Mouse (Mus musculus): ENCODE measurements around the gene Krt18. TPM values are rescaled to one million over a fixed set of nuclear protein-coding genes. Genes with fewer than 3 reads are reported as not detected.

Gene Krt18
- polyA plus RNA-seq, 1 experiment from 2014 or later: 210 TPM

DNA sequence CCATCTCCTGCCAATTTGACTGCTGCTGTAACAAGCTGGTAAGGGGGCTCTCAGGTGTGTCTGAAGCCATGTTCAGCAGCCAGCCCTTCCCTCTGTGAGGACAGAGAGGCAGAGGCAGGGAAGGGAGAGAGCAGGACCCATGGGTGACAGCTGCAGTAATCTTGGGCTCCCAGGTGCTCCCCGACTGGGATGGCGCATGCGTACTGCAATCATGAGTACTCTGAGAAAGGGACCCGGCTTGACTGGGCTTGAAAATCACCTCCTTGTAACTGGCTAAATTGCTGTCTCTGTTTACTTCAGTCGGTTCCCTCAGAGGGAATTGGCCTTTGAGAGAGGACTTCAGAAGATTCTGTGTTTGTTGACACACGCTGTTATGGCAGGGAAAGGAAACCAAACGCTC, 14.0 kb downstream of the Krt18 start:
- Histone ChIP-seq H3K27ac (ENCODE audit: low read depth) (no peak overlapping the region), H3K9ac (ENCODE audit: low read length) (no peak overlapping the region), H3K4me1 (replicated peaks; ENCODE audit: control insufficient read depth, insufficient read depth, low read length) (no peaks in the 10 kb centered on the region), H3K36me3 (ENCODE audit: control insufficient read depth, insufficient read depth, low read length) (no peaks in the 10 kb centered on the region), H3K27me3 (replicated peaks; ENCODE audit: control insufficient read depth, insufficient read depth, low read length) (no peaks in the 10 kb centered on the region), H3K9me3 (ENCODE audit: control insufficient read depth, low read length) (no peaks in the 10 kb centered on the region), H3K4me2 (ENCODE audit: low read length) (peak overlapping the region; percentile 35), H3K4me3 (ENCODE audit: low read depth, low read length) (0 out of 2 replicates have a peak overlapping the region, but pooled peaks have one; percentile 8)
- WGBS: 15% methylated on average over 7 of the region's 7 CpGs
- DNase-seq (ENCODE audit: low spot score) (no peak), ATAC-seq (replicated peaks; ENCODE audit: low FRiP score, low TSS enrichment, low read depth) (no peak)

DNA sequence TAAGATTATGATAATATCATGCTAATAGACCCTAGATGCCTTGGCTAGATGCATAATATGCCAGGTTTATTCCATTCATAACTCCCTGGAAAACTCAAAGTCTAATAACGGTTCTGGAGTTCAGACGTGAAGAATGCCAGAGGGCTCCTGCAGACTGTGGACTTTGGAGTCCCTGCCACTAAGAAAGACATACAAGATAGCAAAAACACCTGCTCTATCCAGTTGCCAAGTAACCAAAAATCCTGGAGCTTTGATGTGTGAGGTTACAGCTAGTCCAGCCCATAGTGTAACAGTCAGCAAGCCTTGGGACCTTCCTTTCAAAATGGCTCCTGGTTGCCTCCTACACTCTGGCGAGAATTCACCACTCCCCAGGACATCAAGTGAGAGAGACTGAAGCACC, 16.8 kb downstream of the Krt18 start:
- no peak overlapping the region for H3K4me3 ChIP-seq (ENCODE audit: low read depth, low read length)
- no peaks in the 10 kb centered on the region for H3K27me3 ChIP-seq (replicated peaks; ENCODE audit: control insufficient read depth, insufficient read depth, low read length)
- H3K27ac ChIP-seq (ENCODE audit: low read depth): no peak overlapping the region
- no peaks in the 10 kb centered on the region for H3K9me3 ChIP-seq (ENCODE audit: control insufficient read depth, low read length)
- no peak overlapping the region for H3K4me2 ChIP-seq (ENCODE audit: low read length)
- 67% methylated on average over 3 of the region's 3 CpGs for WGBS
- H3K9ac ChIP-seq (ENCODE audit: low read length): no peak overlapping the region
- no peak for DNase-seq (ENCODE audit: low spot score)
- no peaks in the 10 kb centered on the region for H3K36me3 ChIP-seq (ENCODE audit: control insufficient read depth, insufficient read depth, low read length)
- no peaks in the 10 kb centered on the region for H3K4me1 ChIP-seq (replicated peaks; ENCODE audit: control insufficient read depth, insufficient read depth, low read length)
- no peak for ATAC-seq (replicated peaks; ENCODE audit: low FRiP score, low TSS enrichment, low read depth)

DNA sequence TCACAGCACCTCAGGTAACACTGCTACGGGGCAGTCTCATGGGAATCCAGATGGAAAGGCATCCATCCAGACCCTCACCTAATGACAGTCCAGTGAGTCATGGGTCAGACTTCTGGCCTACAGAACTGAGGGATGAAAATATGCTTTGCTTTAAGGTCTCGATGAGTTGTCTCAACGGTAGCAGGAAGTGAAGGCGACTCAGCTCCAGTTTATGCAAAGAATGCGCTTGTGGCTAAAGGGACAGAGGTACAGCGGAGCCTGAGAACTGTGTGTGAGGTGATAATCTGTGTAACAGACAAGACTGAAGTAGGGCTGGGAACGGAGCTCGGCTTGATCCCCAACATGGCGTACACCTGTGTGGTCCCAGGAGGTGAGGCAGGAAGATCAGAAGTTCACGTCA, 17.7 kb downstream of the Krt18 start:
- Histone ChIP-seq H3K27ac (ENCODE audit: low read depth) (no peak overlapping the region), H3K4me2 (ENCODE audit: low read length) (no peak overlapping the region), H3K36me3 (ENCODE audit: control insufficient read depth, insufficient read depth, low read length) (no peaks in the 10 kb centered on the region), H3K9ac (ENCODE audit: low read length) (no peak overlapping the region), H3K9me3 (ENCODE audit: control insufficient read depth, low read length) (no peaks in the 10 kb centered on the region), H3K4me1 (replicated peaks; ENCODE audit: control insufficient read depth, insufficient read depth, low read length) (no peaks in the 10 kb centered on the region), H3K27me3 (replicated peaks; ENCODE audit: control insufficient read depth, insufficient read depth, low read length) (no peaks in the 10 kb centered on the region), H3K4me3 (ENCODE audit: low read depth, low read length) (no peak overlapping the region)
- ATAC-seq (replicated peaks; ENCODE audit: low FRiP score, low TSS enrichment, low read depth) (no peak), DNase-seq (ENCODE audit: low spot score) (no peak)
- WGBS: 83% methylated on average over 10 of the region's 10 CpGs

DNA sequence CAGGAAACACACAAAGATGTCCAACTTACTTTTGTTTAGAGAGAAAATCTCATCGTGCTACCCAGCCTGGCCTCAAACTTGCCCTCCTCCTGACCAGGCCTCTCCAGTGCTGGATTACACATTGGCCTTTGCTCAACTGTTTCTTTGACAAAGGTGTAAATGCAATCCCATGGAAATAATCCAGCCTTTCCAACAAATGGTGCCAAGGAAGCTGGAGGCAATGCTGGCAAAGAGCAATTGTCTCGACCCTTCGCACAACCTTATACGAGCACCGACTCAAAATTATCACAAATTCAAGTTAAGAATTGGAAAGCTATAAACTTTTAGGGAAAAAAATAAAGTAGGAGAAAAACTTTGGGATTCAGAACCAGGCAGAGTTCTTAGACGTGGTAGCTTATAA, 20.0 kb downstream of the Krt18 start:
- Histone ChIP-seq H3K36me3 (ENCODE audit: control insufficient read depth, insufficient read depth, low read length) (no peaks in the 10 kb centered on the region), H3K4me1 (replicated peaks; ENCODE audit: control insufficient read depth, insufficient read depth, low read length) (peaks cover 8% of the 10 kb centered on the region; the same call in 1 of the 2 replicates), H3K27ac (ENCODE audit: low read depth) (no peak overlapping the region), H3K27me3 (replicated peaks; ENCODE audit: control insufficient read depth, insufficient read depth, low read length) (no peaks in the 10 kb centered on the region), H3K4me2 (ENCODE audit: low read length) (no peak overlapping the region), H3K4me3 (ENCODE audit: low read depth, low read length) (no peak overlapping the region), H3K9ac (ENCODE audit: low read length) (no peak overlapping the region), H3K9me3 (ENCODE audit: control insufficient read depth, low read length) (no peaks in the 10 kb centered on the region)
- WGBS: 91% methylated on average over 6 of the region's 6 CpGs
- no peak for ATAC-seq (replicated peaks; ENCODE audit: low FRiP score, low TSS enrichment, low read depth)
- no peak for DNase-seq (ENCODE audit: low spot score)

DNA sequence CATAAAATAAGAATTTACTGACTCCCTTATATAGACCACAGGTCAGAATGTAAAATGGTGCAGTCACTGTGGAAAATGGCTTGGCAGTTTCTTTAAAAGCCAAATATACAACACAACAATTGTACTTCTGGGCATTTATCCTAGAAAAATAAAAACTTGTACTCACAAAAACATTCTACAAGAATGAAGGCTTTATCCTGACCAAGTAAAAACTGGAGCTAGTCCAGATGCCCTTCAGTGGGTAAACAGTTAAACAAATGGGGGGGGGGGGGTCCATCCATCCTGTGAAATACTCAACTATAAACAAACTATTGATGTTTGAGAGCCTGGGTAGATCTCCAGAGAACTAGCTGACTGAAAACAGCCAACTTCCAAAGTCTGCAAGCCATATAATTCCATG, 21.9 kb downstream of the Krt18 start:
- Histone ChIP-seq H3K36me3 (ENCODE audit: control insufficient read depth, insufficient read depth, low read length) (no peaks in the 10 kb centered on the region), H3K4me3 (ENCODE audit: low read depth, low read length) (no peak overlapping the region), H3K27me3 (replicated peaks; ENCODE audit: control insufficient read depth, insufficient read depth, low read length) (no peaks in the 10 kb centered on the region), H3K4me2 (ENCODE audit: low read length) (no peak overlapping the region), H3K9ac (ENCODE audit: low read length) (no peak overlapping the region), H3K27ac (ENCODE audit: low read depth) (no peak overlapping the region), H3K9me3 (ENCODE audit: control insufficient read depth, low read length) (no peaks in the 10 kb centered on the region), H3K4me1 (replicated peaks; ENCODE audit: control insufficient read depth, insufficient read depth, low read length) (peaks cover 8% of the 10 kb centered on the region; the same call in 1 of the 2 replicates)
- no peak for ATAC-seq (replicated peaks; ENCODE audit: low FRiP score, low TSS enrichment, low read depth)
- DNase-seq (ENCODE audit: low spot score): no peak

DNA sequence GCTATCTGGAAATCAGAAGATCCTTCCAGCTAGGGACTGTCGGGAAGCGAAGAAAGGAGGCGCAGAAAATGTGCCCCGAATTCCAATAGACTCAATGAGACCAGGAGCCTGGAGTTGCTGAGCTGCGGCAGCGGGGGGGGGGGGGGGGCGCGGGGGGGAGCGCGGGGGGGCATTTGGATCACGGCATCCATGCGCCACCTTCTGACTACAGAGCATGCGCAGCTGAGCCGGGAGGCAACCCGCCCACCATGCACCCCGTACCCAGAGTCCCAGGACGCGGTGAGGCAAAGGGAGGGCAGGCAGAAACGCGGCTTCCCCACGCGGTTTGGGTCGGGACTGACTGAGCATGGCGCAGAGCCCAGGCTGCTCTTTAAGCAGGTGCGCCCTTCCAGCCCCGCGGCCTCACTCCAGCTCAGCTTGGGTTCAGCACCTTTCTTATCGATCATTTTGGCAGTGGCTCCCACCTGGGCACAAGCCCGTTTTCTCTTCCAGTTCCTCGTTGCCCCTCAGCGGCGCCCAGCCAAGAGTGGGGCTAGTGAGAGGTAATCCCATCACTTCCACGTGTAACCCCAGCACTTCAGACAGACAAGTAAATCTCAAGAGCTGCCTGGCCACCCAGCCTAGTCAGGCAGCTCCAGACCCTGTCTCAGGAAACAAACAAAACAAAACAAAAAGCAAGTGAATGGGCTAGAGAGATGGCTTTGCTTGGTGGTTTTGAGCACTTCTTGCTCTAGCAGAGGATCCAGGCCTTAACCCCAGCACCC, 24.1 kb downstream of the Krt18 start:
- Histone ChIP-seq H3K27me3 (replicated peaks; ENCODE audit: control insufficient read depth, insufficient read depth, low read length) (no peaks in the 10 kb centered on the region), H3K9ac (ENCODE audit: low read length) (peak overlapping the region; percentile 46), H3K4me1 (replicated peaks; ENCODE audit: control insufficient read depth, insufficient read depth, low read length) (peaks cover 8% of the 10 kb centered on the region; the same call in 1 of the 2 replicates), H3K4me3 (ENCODE audit: low read depth, low read length) (peak overlapping the region; percentile 42), H3K36me3 (ENCODE audit: control insufficient read depth, insufficient read depth, low read length) (no peaks in the 10 kb centered on the region), H3K4me2 (ENCODE audit: low read length) (peak overlapping the region; percentile 75), H3K27ac (ENCODE audit: low read depth) (peak overlapping the region; percentile 54; the same call in 1 of the 2 replicates), H3K9me3 (ENCODE audit: control insufficient read depth, low read length) (no peaks in the 10 kb centered on the region)
- ATAC-seq (replicated peaks; ENCODE audit: low FRiP score, low TSS enrichment, low read depth) (peak; percentile 80; the same call in 1 of the 2 replicates), DNase-seq (ENCODE audit: low spot score) (peak; percentile 78)
- WGBS: 1% methylated on average over 29 of the region's 33 CpGs

DNA sequence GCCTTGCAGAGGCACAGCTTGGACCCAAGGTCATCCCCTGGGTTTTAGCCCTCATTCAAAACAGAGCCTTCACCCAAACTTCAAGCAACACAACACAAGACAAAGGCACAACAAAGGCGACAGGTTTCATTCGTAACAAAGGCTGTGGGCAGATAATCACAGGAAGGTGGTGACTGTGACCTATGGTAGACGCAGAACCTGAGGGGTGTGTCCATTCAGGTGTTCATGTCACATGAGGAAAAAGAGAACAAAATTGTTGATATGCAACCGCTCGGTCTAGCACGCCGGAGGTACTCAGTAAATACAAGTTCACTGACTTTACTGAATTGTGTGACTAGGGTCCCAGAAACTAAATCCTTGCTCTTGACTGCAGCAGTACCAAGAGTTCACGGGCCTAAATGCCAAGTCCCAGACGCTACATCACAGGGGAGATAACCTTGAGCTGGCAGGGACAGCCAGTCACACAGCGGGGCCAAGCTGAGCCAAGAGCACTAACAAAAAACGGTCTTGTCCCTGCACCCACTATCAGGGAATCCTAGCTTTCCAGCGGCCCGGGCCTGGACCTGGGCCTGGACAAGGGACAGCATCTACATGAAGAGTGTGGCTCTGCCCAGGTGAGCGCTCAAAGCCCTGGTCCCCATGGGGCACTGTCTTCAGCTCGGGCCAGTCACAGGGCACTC, 28.7 kb downstream of the Krt18 start:
- DNase-seq (ENCODE audit: low spot score): no peak
- no peak overlapping the region for H3K4me2 ChIP-seq (ENCODE audit: low read length)
- ATAC-seq (replicated peaks; ENCODE audit: low FRiP score, low TSS enrichment, low read depth): no peak
- H3K4me3 ChIP-seq (ENCODE audit: low read depth, low read length): no peak overlapping the region
- H3K27me3 ChIP-seq (replicated peaks; ENCODE audit: control insufficient read depth, insufficient read depth, low read length): no peaks in the 10 kb centered on the region
- no peak overlapping the region for H3K9ac ChIP-seq (ENCODE audit: low read length)
- no peaks in the 10 kb centered on the region for H3K36me3 ChIP-seq (ENCODE audit: control insufficient read depth, insufficient read depth, low read length)
- WGBS: 89% methylated on average over 15 of the region's 15 CpGs
- H3K9me3 ChIP-seq (ENCODE audit: control insufficient read depth, low read length): no peaks in the 10 kb centered on the region
- H3K4me1 ChIP-seq (replicated peaks; ENCODE audit: control insufficient read depth, insufficient read depth, low read length): peaks cover 5% of the 10 kb centered on the region; the same call in 1 of the 2 replicates
- no peak overlapping the region for H3K27ac ChIP-seq (ENCODE audit: low read depth)

DNA sequence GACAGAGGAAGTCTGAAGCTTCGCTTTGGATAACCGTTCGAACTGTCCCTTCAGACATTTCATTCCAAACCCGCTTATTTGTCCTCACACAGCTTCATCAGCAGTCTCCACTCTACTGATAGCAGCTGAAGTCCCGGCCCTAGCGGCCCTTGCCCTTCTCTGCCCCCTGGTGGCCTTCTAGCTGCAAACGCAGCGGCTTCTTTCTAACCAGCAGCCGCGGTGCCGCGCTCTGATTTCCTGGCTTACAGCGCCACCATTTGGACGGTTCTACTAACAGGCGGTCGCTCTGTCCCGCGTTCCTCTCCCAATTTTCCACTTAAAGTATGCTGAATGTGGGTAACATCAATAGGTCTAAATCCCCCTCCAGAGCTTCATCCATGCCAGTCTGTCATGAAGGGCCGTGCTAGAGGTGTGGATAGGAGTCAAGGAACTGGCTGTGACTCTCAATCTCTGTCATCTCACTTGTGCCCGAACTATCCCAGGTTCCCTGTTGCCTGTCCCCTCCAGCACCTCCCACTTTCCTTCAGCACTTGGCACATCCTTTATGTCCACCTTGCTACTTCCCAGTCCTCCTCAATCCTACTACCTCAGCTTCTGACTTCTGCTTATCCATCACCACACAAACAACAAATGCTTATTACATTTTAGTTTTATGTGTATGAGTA, 37.8 kb downstream of the Krt18 start:
- no peak overlapping the region for H3K27ac ChIP-seq (ENCODE audit: low read depth)
- 6% methylated on average over 20 of the region's 20 CpGs for WGBS

More for the DNA sequence above, 37.8 kb downstream of the Krt18 start:
- Histone ChIP-seq H3K4me2 (ENCODE audit: low read length) (no peak overlapping the region), H3K36me3 (ENCODE audit: control insufficient read depth, insufficient read depth, low read length) (no peaks in the 10 kb centered on the region), H3K27me3 (replicated peaks; ENCODE audit: control insufficient read depth, insufficient read depth, low read length) (no peaks in the 10 kb centered on the region), H3K9me3 (ENCODE audit: control insufficient read depth, low read length) (no peaks in the 10 kb centered on the region), H3K4me3 (ENCODE audit: low read depth, low read length) (no peak overlapping the region), H3K4me1 (replicated peaks; ENCODE audit: control insufficient read depth, insufficient read depth, low read length) (peaks cover 12% of the 10 kb centered on the region), H3K9ac (ENCODE audit: low read length) (no peak overlapping the region)
- peak; percentile 96 for DNase-seq (ENCODE audit: low spot score)
- ATAC-seq (replicated peaks; ENCODE audit: low FRiP score, low TSS enrichment, low read depth): peak; percentile 53
